Mouse (Mus musculus): ENCODE data around the gene Nrp2. TPM values are rescaled to one million over a fixed set of nuclear protein-coding genes. Genes with fewer than 3 reads are reported as not detected.

Gene Nrp2
- total and polyA plus RNA-seq, 2 experiments from 2014 or later: 17.4 to 48.7 TPM

DNA sequence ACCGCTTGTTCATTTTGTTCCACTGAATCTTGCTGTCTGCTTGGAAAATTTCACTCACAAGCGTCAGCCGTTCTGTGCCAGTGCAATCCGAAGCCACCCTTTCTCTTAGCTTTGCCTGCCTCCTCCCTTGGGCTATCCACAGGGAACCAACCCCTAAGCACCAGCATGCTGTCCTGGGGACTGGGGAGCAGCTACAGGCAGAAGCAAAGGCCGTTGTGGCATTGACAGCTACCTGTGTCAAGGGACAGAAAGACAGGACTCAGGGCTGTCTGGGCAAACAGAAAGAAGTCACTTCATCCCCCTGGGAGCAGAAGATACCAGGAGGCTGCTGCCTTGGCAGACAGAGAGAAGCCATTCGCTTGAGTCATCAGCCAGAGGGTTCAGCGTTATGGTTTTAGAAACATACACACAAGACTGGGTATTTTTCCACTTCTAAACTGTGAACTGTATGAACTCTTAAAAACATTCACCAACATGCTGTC is 18.7 kb downstream of the Nrp2 start:
- DNase-seq (ENCODE audit: low spot score): no peak
- Histone ChIP-seq H3K4me2 (ENCODE audit: low read depth, low read length) (no peak overlapping the region), H3K9ac (replicated peaks; ENCODE audit: low read length) (no peak overlapping the region), H3K9me3 (ENCODE audit: low read length) (no peaks in the 10 kb centered on the region), H3K27me3 (ENCODE audit: insufficient read depth, low read length) (no peaks in the 10 kb centered on the region), H3K4me1 (ENCODE audit: insufficient read depth, low read length) (peaks cover 13% of the 10 kb centered on the region), H3K36me3 (ENCODE audit: insufficient read depth, low read length) (no peaks in the 10 kb centered on the region), H3K4me3 (ENCODE audit: low read length) (no peak overlapping the region), H3K27ac (no peak overlapping the region)
- no peak for TF ChIP-seq CTCF (IDR thresholded peaks at IDR 0.05; ENCODE audit: low read depth)
- ATAC-seq: no peak
- 81% methylated on average over 7 of the region's 7 CpGs for WGBS

DNA sequence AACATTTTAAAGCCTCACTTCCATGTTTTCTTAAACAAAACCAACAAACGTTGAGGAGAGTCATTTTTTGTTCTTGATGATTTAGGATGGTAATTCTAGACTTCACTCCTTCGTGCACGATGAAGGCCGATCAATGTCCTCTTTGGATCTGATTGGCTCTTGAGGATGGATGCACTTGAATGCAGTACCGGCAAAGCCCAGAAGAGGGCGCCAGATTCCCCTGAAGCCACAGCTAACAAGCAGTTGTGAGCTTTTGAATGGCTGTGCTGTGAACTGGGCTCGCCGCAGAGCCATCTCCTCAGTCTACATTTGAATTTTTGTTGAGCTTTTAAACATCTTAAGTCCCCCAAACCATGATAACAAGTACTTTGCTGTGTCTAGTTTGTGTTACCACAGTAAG is 19.4 kb downstream of the Nrp2 start:
- Histone ChIP-seq H3K4me2 (ENCODE audit: low read depth, low read length) (no peak overlapping the region), H3K27ac (no peak overlapping the region), H3K9me3 (ENCODE audit: low read length) (no peaks in the 10 kb centered on the region), H3K4me3 (ENCODE audit: low read length) (no peak overlapping the region), H3K36me3 (ENCODE audit: insufficient read depth, low read length) (no peaks in the 10 kb centered on the region), H3K27me3 (ENCODE audit: insufficient read depth, low read length) (no peaks in the 10 kb centered on the region), H3K4me1 (ENCODE audit: insufficient read depth, low read length) (0 out of 2 replicates have a peak, but pooled peaks cover 5% of the 10 kb centered on the region), H3K9ac (replicated peaks; ENCODE audit: low read length) (no peak overlapping the region)
- ATAC-seq (no peak), DNase-seq (ENCODE audit: low spot score) (peak; percentile 40)
- 65% methylated on average over 8 of the region's 8 CpGs for WGBS
- TF ChIP-seq CTCF (IDR thresholded peaks at IDR 0.05; ENCODE audit: low read depth): peak; percentile 65

DNA sequence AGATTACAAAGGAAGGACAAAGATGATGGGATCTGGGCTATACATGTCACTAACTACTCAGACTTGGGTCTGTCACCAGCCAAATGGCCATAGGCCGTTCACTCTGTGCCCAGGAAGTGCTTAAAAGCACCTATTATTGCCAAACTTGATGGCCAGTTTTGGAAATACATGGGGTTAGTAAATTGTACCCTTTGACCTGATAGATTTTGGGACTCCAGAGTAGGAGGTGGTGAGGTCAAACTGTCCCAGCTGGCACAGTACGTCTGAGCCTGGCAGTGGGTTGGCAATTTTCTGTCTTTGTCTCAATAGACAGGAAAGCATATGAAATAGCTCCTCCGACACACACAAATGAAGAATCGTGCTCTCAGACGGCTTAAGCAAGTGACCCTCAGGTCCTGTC is 20.8 kb downstream of the Nrp2 start:
- H3K9ac ChIP-seq (replicated peaks; ENCODE audit: low read length): no peak overlapping the region
- ATAC-seq (no peak), DNase-seq (ENCODE audit: low spot score) (no peak)
- H3K36me3 ChIP-seq (ENCODE audit: insufficient read depth, low read length): no peaks in the 10 kb centered on the region
- TF ChIP-seq CTCF (IDR thresholded peaks at IDR 0.05; ENCODE audit: low read depth): no peak
- H3K4me1 ChIP-seq (ENCODE audit: insufficient read depth, low read length): no peaks in the 10 kb centered on the region
- no peak overlapping the region for H3K27ac ChIP-seq
- H3K4me2 ChIP-seq (ENCODE audit: low read depth, low read length): no peak overlapping the region
- H3K4me3 ChIP-seq (ENCODE audit: low read length): no peak overlapping the region
- no peaks in the 10 kb centered on the region for H3K27me3 ChIP-seq (ENCODE audit: insufficient read depth, low read length)
- 86% methylated on average over 5 of the region's 5 CpGs for WGBS
- H3K9me3 ChIP-seq (ENCODE audit: low read length): no peaks in the 10 kb centered on the region

DNA sequence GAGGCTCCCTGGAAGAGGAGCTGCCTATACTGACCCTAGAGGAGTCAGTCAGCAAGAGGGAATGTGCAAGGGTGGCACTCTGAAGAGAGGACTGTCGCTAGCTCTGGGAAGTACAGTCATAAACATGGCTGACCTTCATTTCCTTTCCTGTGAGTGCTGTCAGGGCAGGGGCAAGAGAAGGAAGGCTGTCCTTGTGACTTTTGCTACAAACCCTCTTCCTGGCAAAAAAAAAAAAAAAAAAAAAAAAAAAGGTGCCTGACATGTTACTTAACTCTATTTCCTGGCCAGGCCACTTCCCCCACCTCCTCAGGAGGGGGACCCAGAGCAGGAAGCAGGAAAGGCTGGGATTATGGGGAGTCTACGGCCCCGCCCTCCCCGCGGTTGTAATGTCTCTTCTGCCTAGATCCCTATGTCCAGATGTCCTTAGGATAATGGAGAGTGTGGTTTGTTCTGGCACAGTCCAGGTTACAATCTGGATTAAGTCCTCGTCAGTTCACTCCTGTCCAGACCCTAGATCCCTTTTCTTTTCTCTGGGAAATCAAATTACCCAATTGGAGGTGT is 21.5 kb downstream of the Nrp2 start:
- no peaks in the 10 kb centered on the region for H3K9me3 ChIP-seq (ENCODE audit: low read length)
- no peaks in the 10 kb centered on the region for H3K27me3 ChIP-seq (ENCODE audit: insufficient read depth, low read length)
- no peaks in the 10 kb centered on the region for H3K4me1 ChIP-seq (ENCODE audit: insufficient read depth, low read length)
- TF ChIP-seq CTCF (IDR thresholded peaks at IDR 0.05; ENCODE audit: low read depth): no peak
- no peaks in the 10 kb centered on the region for H3K36me3 ChIP-seq (ENCODE audit: insufficient read depth, low read length)
- DNase-seq (ENCODE audit: low spot score) (no peak), ATAC-seq (no peak)
- 76% methylated on average over 6 of the region's 6 CpGs for WGBS
- H3K4me2 ChIP-seq (ENCODE audit: low read depth, low read length): no peak overlapping the region
- no peak overlapping the region for H3K27ac ChIP-seq
- H3K9ac ChIP-seq (replicated peaks; ENCODE audit: low read length): no peak overlapping the region
- no peak overlapping the region for H3K4me3 ChIP-seq (ENCODE audit: low read length)

DNA sequence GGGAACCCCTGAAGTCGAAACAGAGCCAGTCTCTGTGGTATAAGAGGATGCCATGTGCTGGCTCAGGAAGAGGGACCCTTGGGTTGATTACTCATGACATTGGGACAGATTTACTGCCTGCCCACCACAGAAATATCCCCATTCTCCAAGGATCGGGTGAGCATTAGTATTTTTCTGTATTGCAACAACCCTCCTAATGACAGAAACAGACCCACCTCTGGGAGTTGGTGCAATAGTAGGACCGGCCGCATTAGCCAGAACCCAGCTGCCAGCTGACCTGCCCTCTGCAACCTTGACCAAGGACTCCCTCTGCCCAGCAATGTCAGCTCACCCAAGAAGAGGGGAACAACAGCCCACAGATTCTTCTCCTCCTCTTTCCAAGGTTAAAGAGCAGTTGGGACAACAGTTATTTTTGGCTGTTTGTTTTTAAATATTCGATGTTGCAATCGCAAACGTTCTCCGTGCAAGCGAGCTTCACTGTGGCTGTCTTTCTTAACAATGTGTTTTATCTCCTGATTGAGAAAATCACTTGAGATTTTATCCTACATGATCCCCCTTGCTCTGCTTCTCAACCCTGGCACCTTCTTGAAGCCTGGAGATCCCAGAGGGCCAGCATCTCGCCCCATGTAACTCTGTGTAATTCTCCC is 22.1 kb downstream of the Nrp2 start:
- TF ChIP-seq CTCF (IDR thresholded peaks at IDR 0.05; ENCODE audit: low read depth): no peak
- Histone ChIP-seq H3K36me3 (ENCODE audit: insufficient read depth, low read length) (no peaks in the 10 kb centered on the region), H3K4me2 (ENCODE audit: low read depth, low read length) (no peak overlapping the region), H3K27me3 (ENCODE audit: insufficient read depth, low read length) (no peaks in the 10 kb centered on the region), H3K4me1 (ENCODE audit: insufficient read depth, low read length) (no peaks in the 10 kb centered on the region), H3K4me3 (ENCODE audit: low read length) (no peak overlapping the region), H3K9ac (replicated peaks; ENCODE audit: low read length) (no peak overlapping the region), H3K9me3 (ENCODE audit: low read length) (no peaks in the 10 kb centered on the region), H3K27ac (no peak overlapping the region)
- ATAC-seq (no peak), DNase-seq (ENCODE audit: low spot score) (no peak)
- WGBS: 73% methylated on average over 10 of the region's 10 CpGs

DNA sequence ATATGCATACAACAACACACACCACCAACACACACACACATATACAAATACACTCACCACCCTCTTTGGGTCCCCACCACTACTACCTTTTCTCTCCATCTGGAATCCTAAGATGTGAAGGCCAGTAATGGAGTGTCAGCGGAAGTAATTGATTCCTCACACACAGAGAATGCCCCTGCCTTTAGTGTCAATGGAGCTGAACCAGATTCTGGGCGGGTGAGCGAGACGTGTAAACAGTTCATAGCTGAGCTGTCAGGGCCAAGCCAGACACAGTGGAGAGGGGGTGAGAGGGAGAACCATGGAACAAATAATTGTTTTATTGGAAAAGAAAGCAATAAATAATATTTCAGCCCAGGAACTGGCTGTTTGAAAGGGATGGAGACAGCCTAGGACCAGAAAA is 24.1 kb downstream of the Nrp2 start:
- no peaks in the 10 kb centered on the region for H3K27me3 ChIP-seq (ENCODE audit: insufficient read depth, low read length)
- H3K4me3 ChIP-seq (ENCODE audit: low read length): no peak overlapping the region
- H3K4me2 ChIP-seq (ENCODE audit: low read depth, low read length): no peak overlapping the region
- WGBS: 35% methylated on average over 4 of the region's 4 CpGs
- H3K9me3 ChIP-seq (ENCODE audit: low read length): no peaks in the 10 kb centered on the region
- no peak overlapping the region for H3K9ac ChIP-seq (replicated peaks; ENCODE audit: low read length)
- H3K4me1 ChIP-seq (ENCODE audit: insufficient read depth, low read length): no peaks in the 10 kb centered on the region
- no peak for DNase-seq (ENCODE audit: low spot score)
- no peak for TF ChIP-seq CTCF (IDR thresholded peaks at IDR 0.05; ENCODE audit: low read depth)
- no peaks in the 10 kb centered on the region for H3K36me3 ChIP-seq (ENCODE audit: insufficient read depth, low read length)
- no peak overlapping the region for H3K27ac ChIP-seq
- ATAC-seq: no peak

DNA sequence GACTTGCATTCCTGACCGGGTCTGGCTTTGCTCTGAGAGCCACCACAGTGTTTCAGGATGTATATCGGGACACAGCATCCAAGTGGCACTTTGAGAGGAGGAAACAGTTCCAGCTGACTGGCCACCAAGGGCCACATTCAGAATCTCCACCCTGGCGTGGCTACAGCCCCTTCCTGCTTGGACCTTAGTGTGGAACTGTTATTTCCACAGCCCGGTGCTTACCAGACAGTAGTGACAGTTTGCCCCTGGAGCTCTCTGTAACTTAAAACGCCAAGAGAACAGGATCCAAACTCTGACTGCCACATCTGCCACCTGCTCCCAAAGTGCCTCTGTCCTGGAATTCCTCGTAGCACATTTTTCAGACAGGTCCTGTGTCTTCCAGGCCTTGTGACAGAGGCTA is 25.3 kb downstream of the Nrp2 start:
- no peak for DNase-seq (ENCODE audit: low spot score)
- no peak overlapping the region for H3K4me2 ChIP-seq (ENCODE audit: low read depth, low read length)
- H3K9ac ChIP-seq (replicated peaks; ENCODE audit: low read length): no peak overlapping the region
- no peak for TF ChIP-seq CTCF (IDR thresholded peaks at IDR 0.05; ENCODE audit: low read depth)
- WGBS: 42% methylated on average over 6 of the region's 6 CpGs
- no peaks in the 10 kb centered on the region for H3K9me3 ChIP-seq (ENCODE audit: low read length)
- H3K4me3 ChIP-seq (ENCODE audit: low read length): no peak overlapping the region
- H3K36me3 ChIP-seq (ENCODE audit: insufficient read depth, low read length): no peaks in the 10 kb centered on the region
- H3K27me3 ChIP-seq (ENCODE audit: insufficient read depth, low read length): no peaks in the 10 kb centered on the region
- H3K4me1 ChIP-seq (ENCODE audit: insufficient read depth, low read length): no peaks in the 10 kb centered on the region
- ATAC-seq: no peak
- no peak overlapping the region for H3K27ac ChIP-seq
